Mouse (Mus musculus) Patski (cell line): Measurements from ENCODE around the gene Cdc42bpg. TPM values are rescaled to one million over a fixed set of nuclear protein-coding genes. Genes with fewer than 3 reads are reported as not detected.

Experiments used
- ATAC-seq: fragments of 100-300 bp; one replicate; pipeline ENCODE4 v1.8.0; 2021
- CTCF ChIA-PET: fragments of 350-600 bp; sonication (Branson Sonifier 250); formaldehyde crosslinking; loops from one replicate; lab custom pipeline; 2022; ENCODE audit warnings: inconsistent platforms; lab: Charles Lee
- POLR2A ChIA-PET: fragments of 350-600 bp; sonication (Branson Sonifier 250); formaldehyde crosslinking; loops from one replicate; lab custom pipeline; 2022; ENCODE audit warnings: antibody characterized with exemption, inconsistent platforms; lab: Charles Lee
- DNase-seq: peaks from one replicate; pipeline ENCODE4 v3.0.0-alpha.2; 2011; ENCODE audit warnings: low read depth, low spot score
- H3K27me3 ChIP-seq: fragments of 371-371 bp; one replicate; pipeline ENCODE4 v1.5.1; 2021
- CTCF ChIP-seq: fragments of 100-300 bp; IDR thresholded peaks from one replicate; pipeline ENCODE4 v1.5.1; 2021
- in situ Hi-C: fragments of 300-500 bp; cut with MboI; formaldehyde crosslinking; loops from 3 replicates; pipeline ENCODE4 v1.11.1; 2018; ENCODE audit warnings: low pct_unique_long_range_greater_than_20kb, mixed read lengths
- polyA plus RNA-seq: library from polyadenylated mRNA; unstranded; gene quantifications from one replicate; pipeline ENCODE4 v1.2.3, GENCODE M21; 2021

Gene Cdc42bpg
- polyA plus RNA-seq, 1 experiment from 2014 or later = 41.2 TPM

GRCm38 (mm10) chr19:6275740-6276389, 30.4 kb upstream of the Cdc42bpg start:
- no peak for DNase-seq
- in situ Hi-C loops = no loop called here
- H3K27me3 ChIP-seq = no peaks in the 10 kb centered on the region
- ATAC-seq = no peak
- TF ChIP-seq CTCF = no peak
- POLR2A ChIA-PET = interaction anchor here (0.7 to 4.9 kb wide), 5 partner anchors 9 to 420 kb away, joined by 3 to 28 read pairs (median 4); no protein-coding TSS in a partner anchor
- CTCF ChIA-PET = interaction anchor here (0.9 to 7.8 kb wide), 10 partner anchors 10 to 134 kb away, joined by 3 to 89 read pairs (median 4); partner anchors contain the start of gene Arl2

- TF ChIP-seq CTCF = no peak
- ChIA-PET CTCF (interaction anchor here (0.8 to 7.8 kb wide), 13 partner anchors 8 to 56 kb away, joined by 3 to 89 read pairs (median 4); partner anchors contain the start of gene Cdc42bpg), POLR2A (interaction anchor here (0.6 to 4.9 kb wide), 6 partner anchors 10 to 27 kb away, joined by 3 to 28 read pairs (median 12); no protein-coding TSS in a partner anchor)
- ATAC-seq (peak; percentile 80), DNase-seq (peak; percentile 94)
- in situ Hi-C loops = no loop called here
- no peaks in the 10 kb centered on the region for H3K27me3 ChIP-seq
Observed at GRCm38 (mm10) chr19:6276426-6277421, 29.5 kb upstream of the Cdc42bpg start, which contains the start of gene Ehd1. TSS of gene Ehd1 (plus strand) at chr19:6276725.

- ATAC-seq = peak; percentile 81
- no peak for TF ChIP-seq CTCF
- ChIA-PET POLR2A (interaction anchor here (1.0 to 4.9 kb wide), 6 partner anchors 9 to 36 kb away, joined by 4 to 28 read pairs (median 12); partner anchors contain the start of gene Atg2a), CTCF (interaction anchor here (0.8 to 7.8 kb wide), 10 partner anchors 9 to 136 kb away, joined by 3 to 89 read pairs (median 6); partner anchors contain the start of genes Arl2 and Cdc42bpg)
- no peaks in the 10 kb centered on the region for H3K27me3 ChIP-seq
- DNase-seq = peak; percentile 83
- in situ Hi-C loops = no loop called here
Observed at GRCm38 (mm10) chr19:6277661-6278438, 28.4 kb upstream of the Cdc42bpg start.

GRCm38 (mm10) chr19:6278439-6279073, 27.7 kb upstream of the Cdc42bpg start:
- no peak for TF ChIP-seq CTCF
- ChIA-PET CTCF (interaction anchor here (1.0 to 7.8 kb wide), 8 partner anchors 9 to 137 kb away, joined by 3 to 89 read pairs (median 6); partner anchors contain the start of genes Arl2 and Cdc42bpg), POLR2A (interaction anchor here (1.0 to 4.9 kb wide), 5 partner anchors 8 to 37 kb away, joined by 4 to 28 read pairs (median 14); partner anchors contain the start of gene Atg2a)
- no peaks in the 10 kb centered on the region for H3K27me3 ChIP-seq
- ATAC-seq (no peak), DNase-seq (no peak)
- in situ Hi-C loops = no loop called here

GRCm38 (mm10) chr19:6279481-6280144, 26.6 kb upstream of the Cdc42bpg start:
- H3K27me3 ChIP-seq = no peaks in the 10 kb centered on the region
- no peak for ATAC-seq
- in situ Hi-C loops = no loop called here
- ChIA-PET CTCF (interaction anchor here (0.8 to 7.8 kb wide), 4 partner anchors 10 to 144 kb away, joined by 3 to 89 read pairs (median 3); no protein-coding TSS in a partner anchor), POLR2A (interaction anchor here (4.5 to 4.9 kb wide), 2 partner anchors 13 to 18 kb away, joined by 18 to 28 read pairs; no protein-coding TSS in a partner anchor)
- TF ChIP-seq CTCF = no peak
- no peak for DNase-seq

GRCm38 (mm10) chr19:6280554-6280953, 25.7 kb upstream of the Cdc42bpg start:
- in situ Hi-C loops = no loop called here
- no peak for TF ChIP-seq CTCF
- ATAC-seq (no peak), DNase-seq (no peak)
- ChIA-PET CTCF (interaction anchor here (7.8 kb wide), 1 partner anchor 19 kb away, joined by 89 read pairs; no protein-coding TSS in a partner anchor), POLR2A (interaction anchor here (4.5 kb wide), 1 partner anchor 12 kb away, joined by 18 read pairs; no protein-coding TSS in a partner anchor)
- H3K27me3 ChIP-seq = no peaks in the 10 kb centered on the region

- ATAC-seq = no peak
- in situ Hi-C loops = no loop called here
- ChIA-PET CTCF (no interaction called here), POLR2A (no interaction called here)
- TF ChIP-seq CTCF = no peak
- no peaks in the 10 kb centered on the region for H3K27me3 ChIP-seq
- no peak for DNase-seq
Observed at GRCm38 (mm10) chr19:6281122-6282020, 24.9 kb upstream of the Cdc42bpg start.
